Mouse (Mus musculus) liver, postnatal 0 days (tissue): ENCODE data around the gene Glyr1.

Experiments used
- CTCF ChIP-seq: sonication (generic); IDR thresholded peaks from 2 replicates; pipeline ENCODE4 v1.5.1; 2016; ENCODE audit warnings: antibody characterized with exemption, low read depth
- EP300 ChIP-seq: IDR thresholded peaks from 2 replicates; pipeline ENCODE4 v1.6.1; 2016; ENCODE audit warnings: antibody characterized with exemption, low read depth, mild to moderate bottlenecking

DNA sequence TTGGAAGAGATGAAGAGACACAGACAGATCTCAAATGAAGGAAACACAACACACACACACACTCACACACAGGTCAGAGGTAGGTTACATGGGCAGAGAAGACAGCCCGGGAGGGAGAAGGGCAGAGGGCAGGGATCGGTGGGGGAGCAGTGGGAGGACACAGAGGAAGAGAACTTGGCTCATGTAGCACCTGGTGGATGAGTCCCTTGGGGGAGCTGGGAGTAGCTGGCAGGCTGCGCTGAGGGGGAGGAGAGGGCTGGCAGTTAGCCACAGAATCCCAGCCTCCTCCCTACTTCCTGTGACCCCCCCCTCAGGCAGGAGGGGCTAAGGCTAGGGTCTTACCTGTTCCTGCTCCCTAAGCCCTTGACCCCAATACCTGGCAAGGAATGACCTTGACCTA is 52.1 kb downstream of the Glyr1 start, which contains the start of gene Sept12:
- TF ChIP-seq CTCF (no peak), EP300 (no peak)
